Mouse (Mus musculus) mouse trophoblast stem cell (cell line): ENCODE results near the gene Mrpl4.
"Not testable (repeated sequence)": the region's sequence is repeated elsewhere in the genome, so short reads cannot be mapped to it uniquely, and the experiment has no call there.

Experiments
- in situ Hi-C, 2 experiments: fragments of 300-500 bp; cut with MseI, MboI; formaldehyde crosslinking; loops; 2 replicates in 1 of 2; 3 replicates in 1 of 2; pipeline ENCODE4 v1.15.1; 2025

The Mrpl4 gene

DNA sequence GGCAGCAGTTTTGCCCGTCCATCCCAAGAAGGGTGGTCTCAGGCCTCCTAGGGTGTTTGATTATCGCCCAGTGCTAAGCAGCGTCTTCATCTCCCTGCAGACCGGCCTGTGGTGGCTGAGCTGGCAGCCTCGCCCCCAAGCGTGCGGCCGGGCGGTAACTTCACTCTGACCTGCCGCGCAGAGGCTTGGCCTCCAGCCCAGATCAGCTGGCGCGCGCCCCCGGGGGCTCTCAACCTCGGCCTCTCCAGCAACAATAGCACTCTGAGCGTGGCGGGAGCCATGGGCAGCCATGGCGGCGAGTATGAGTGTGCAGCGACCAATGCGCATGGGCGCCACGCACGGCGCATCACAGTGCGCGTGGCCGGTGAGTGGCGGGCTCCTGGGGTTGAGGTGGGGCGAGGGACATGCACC is 34.9 kb downstream of the Mrpl4 start:
- in situ Hi-C loops: no loop called here

DNA sequence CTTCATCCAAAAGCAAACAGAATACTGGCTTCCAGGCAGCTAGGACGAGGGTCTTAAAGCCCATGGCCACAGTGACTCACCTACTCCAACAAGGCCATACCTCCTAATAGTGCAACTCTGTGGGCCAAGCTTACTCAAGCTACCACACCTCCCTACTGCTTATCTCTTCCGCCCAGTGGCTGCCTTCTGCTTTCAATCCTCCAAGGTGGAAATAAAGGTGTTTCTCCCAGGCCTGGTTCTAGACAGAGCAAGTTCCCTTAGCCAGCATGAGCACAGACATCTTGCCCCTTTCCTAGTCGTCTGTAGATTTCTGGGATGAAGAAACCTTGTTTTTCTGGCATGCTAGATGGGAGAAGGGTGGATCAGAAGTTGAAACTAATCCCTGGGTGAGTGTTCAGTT is 37.2 kb downstream of the Mrpl4 start:
- in situ Hi-C loops: no loop called here

DNA sequence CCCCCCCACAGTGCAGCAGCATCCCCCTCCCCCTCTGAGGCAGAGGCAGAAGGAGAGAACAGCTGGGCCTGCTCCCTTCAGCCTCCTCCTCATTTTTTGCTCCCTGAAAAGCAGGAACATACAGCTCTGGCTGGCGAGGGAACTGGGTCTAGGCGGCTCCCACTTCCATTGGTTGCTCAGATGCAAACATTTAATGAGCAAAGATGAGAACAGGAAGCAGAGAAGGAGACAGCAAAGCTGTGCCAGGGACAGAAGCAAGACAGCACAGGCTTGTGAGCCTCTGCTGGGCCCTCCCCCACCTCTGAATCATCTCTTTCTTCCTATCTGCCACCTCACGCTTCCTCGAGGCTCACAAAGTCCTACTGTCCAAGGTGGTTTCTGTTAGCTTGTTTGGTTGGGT is 38.8 kb downstream of the Mrpl4 start:
- in situ Hi-C loops: no loop called here

DNA sequence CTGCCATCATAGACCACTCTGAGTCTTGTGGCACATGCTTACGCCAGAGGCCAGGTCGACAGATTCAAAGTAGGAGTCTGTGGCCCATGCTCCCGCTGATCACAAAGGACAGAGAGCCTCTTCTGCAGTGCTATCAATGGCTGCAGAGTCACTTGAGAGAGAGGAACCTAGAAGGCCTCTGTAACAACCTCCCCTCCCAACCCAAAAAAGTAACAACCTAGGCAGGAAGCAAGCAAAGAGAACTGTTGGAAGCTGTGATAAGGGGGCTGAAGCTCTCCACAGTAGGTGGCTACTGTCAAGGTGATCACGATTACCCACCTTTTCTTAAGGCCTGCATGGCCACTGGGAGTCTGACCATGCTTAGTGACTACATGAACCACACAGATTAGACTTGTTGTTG is 41.0 kb downstream of the Mrpl4 start:
- in situ Hi-C loops: no loop called here

DNA sequence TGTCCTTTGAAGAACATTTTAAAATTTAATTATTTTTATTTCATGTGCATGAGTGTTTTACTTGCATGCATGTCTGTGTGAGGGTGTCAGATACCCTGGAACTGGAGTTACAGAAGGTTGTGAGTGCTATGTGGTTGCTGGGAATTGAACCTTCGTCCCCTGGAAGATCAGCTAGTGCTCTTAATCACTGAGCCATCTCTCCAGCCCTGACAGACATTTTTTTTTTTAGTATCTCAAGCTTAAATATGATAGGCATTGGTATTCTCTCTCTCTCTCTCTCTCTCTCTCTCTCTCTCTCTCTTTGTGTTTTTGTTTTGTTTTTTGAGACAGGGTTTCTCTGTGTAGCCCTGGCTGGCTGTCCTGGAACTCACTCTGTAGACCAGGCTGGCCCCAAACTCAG is 42.2 kb downstream of the Mrpl4 start:
- in situ Hi-C loops: not testable (repeated sequence)

DNA sequence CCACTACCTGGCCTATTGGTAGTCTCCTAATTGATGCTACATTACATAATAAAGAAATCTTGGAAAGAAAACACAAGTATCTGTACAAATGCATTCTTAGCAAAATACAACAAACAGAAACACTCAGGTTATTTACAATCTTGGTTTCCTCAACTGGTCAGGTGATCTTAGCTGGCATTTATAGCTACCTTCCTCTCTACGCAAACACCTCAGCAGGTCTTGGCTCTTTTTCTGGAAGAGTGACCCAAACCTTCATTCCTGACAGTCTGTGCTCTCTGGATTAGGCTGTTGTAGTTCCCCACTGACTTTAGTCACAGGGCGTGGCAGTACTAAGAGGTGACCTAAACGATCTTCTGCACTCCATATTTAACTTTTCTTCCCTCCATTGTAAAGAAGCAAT is 42.7 kb downstream of the Mrpl4 start:
- in situ Hi-C loops: no loop called here

DNA sequence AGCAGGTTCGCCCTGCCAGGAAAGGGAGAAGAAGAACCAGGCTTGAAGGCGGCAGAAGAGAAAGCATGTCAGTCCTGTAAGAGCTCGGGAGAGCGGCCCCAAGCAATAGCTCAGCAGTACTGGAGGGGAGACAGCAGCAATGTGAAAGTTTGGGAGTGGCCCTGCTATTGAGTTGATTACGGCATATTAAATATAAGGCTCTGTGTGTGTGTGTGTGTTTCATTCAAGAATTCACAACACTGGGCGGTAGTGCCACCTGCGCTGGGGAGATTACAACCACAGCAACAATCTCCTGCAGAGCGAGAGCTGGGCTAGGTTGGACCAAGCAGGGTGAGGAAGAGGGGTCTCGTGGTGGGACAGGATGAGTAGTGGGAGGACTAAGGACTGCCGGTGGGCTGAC is 49.0 kb downstream of the Mrpl4 start:
- in situ Hi-C loops: no loop called here
